Mouse (Mus musculus) liver, embryonic 14.5 days (tissue): ENCODE data around the gene Usp43. TPM values are rescaled to one million over a fixed set of nuclear protein-coding genes. Genes with fewer than 3 reads are reported as not detected.

ENCODE experiments used
- ATAC-seq: fragments of 200-750 bp; cut with Nextera tagmentation; 2 replicates; pipeline ENCODE4 v1.8.0; 2017; ENCODE audit warnings: moderate number of reproducible peaks, mild to moderate bottlenecking, moderate library complexity; ENCODE audit not compliant: insufficient read depth
- DNase-seq, 3 experiments: peaks; one replicate each; pipeline ENCODE4 v3.0.0-alpha.2; 2012 to 2013; ENCODE audit warnings: low read depth in 3 of 3, low spot score in 3 of 3
- H3K27ac ChIP-seq: fragments of 300-500 bp; sonication (generic); 2 replicates; pipeline ENCODE4 v1.5.1; 2014; ENCODE audit warnings: moderate library complexity, mild to moderate bottlenecking, control low read depth, inconsistent platforms
- H3K27me3 ChIP-seq: fragments of 300-500 bp; sonication (generic); 2 replicates; pipeline ENCODE4 v1.6.1; 2014; ENCODE audit warnings: mild to moderate bottlenecking, low read length, moderate library complexity; ENCODE audit not compliant: control insufficient read depth, insufficient read depth
- H3K36me3 ChIP-seq: fragments of 300-500 bp; sonication (generic); replicated peaks from 2 replicates; pipeline ENCODE4 v1.6.1; 2014; ENCODE audit warnings: low read depth; ENCODE audit not compliant: control insufficient read depth, insufficient read depth
- H3K4me1 ChIP-seq, 2 experiments: fragments of 200-500 bp in 1 of 2; fragments of 300-500 bp in 1 of 2; sonication (generic) in 1 of 2; replicated peaks; 2 replicates each; pipeline ENCODE4 v1.6.1; 2012 to 2014; ENCODE audit warnings: antibody characterized with exemption in 1 of 2, inconsistent platforms in 1 of 2, low read length in 1 of 2; ENCODE audit not compliant: control insufficient read depth in 2 of 2, insufficient read depth in 2 of 2
- H3K4me2 ChIP-seq: fragments of 300-500 bp; sonication (generic); 2 replicates; pipeline ENCODE4 v1.6.1; 2014; ENCODE audit warnings: low read depth, mild to moderate bottlenecking, control low read depth, moderate library complexity
- H3K4me3 ChIP-seq, 2 experiments: fragments of 200-500 bp in 1 of 2; fragments of 300-500 bp in 1 of 2; sonication (generic) in 1 of 2; 2 replicates each; pipeline ENCODE4 v1.5.1; 2012 to 2014; ENCODE audit warnings: low read depth in 2 of 2, low read length in 2 of 2, mild to moderate bottlenecking in 2 of 2, control low read depth in 1 of 2, inconsistent platforms in 1 of 2, moderate library complexity in 1 of 2; ENCODE audit not compliant: insufficient read depth in 1 of 2
- H3K9ac ChIP-seq: fragments of 300-500 bp; sonication (generic); replicated peaks from 2 replicates; pipeline ENCODE4 v1.6.1; 2014; ENCODE audit warnings: mild to moderate bottlenecking, control low read depth, moderate library complexity
- H3K9me3 ChIP-seq: fragments of 300-500 bp; sonication (generic); 2 replicates; pipeline ENCODE4 v1.6.1; 2016; ENCODE audit warnings: low read length, mixed read lengths; ENCODE audit not compliant: control insufficient read depth
- CTCF ChIP-seq: IDR thresholded peaks from 2 replicates; pipeline ENCODE4 v1.5.1; 2016; ENCODE audit warnings: antibody characterized with exemption, low read depth, control low read depth
- EP300 ChIP-seq: IDR thresholded peaks from 2 replicates; pipeline ENCODE4 v1.6.1; 2016; ENCODE audit warnings: antibody characterized with exemption, low read depth
- WGBS: fragments of 180-500 bp; shearing (Covaris S2); extraction: QIAGEN DNeasy Blood & Tissue Kit; methylation state at CpG from one replicate; pipeline ENCODE4 v1.1.7; 2014; ENCODE audit not compliant: insufficient replicate concordance; 5-methylcytosine and 5-hydroxymethylcytosine counted together
- polyA plus RNA-seq, 2 experiments: library from polyadenylated mRNA; depleted of rRNA in 1 of 2; stranded (reverse) in 1 of 2; unstranded in 1 of 2; fragments of >200 nt; fragmentation: Nextera tagmentation in 1 of 2; extraction: Ambion mirVana in 1 of 2; gene quantifications; 2 replicates each; pipeline versions ENCODE4 v1.2.1 to v1.2.3; 2012 to 2014

Gene Usp43
- polyA plus RNA-seq, 2 experiments, result 0.06 to 0.08 TPM

- no peaks in the 10 kb centered on the region for H3K36me3 ChIP-seq
- ATAC-seq, result no peak
- peak overlapping the region; percentile 75 for H3K4me2 ChIP-seq
- no peaks in the 10 kb centered on the region for H3K9me3 ChIP-seq
- no peak for DNase-seq
- no peak overlapping the region for H3K27ac ChIP-seq
- no peak overlapping the region for H3K9ac ChIP-seq
- H3K4me3 ChIP-seq, result peak overlapping the region; percentile 50 to 54; a peak in 3 of 4 replicates
- 2% methylated on average over 47 of the region's 47 CpGs for WGBS
- H3K4me1 ChIP-seq, result 0 out of 4 replicates have a peak, but pooled peaks cover 0 to 2% of the 10 kb centered on the region in 2 experiments
- H3K27me3 ChIP-seq, result peaks cover 35% of the 10 kb centered on the region
- no peak for TF ChIP-seq CTCF
- no peak for TF ChIP-seq EP300
These were observed 694 bp downstream of the Usp43 start for GRCm38 (mm10) chr11:67921091-67921826.

- no peak overlapping the region for H3K27ac ChIP-seq
- H3K36me3 ChIP-seq, result no peaks in the 10 kb centered on the region
- WGBS, result 12% methylated on average over 9 of the region's 9 CpGs
- DNase-seq (no peak), ATAC-seq (no peak)
- H3K9ac ChIP-seq, result no peak overlapping the region
- no peak overlapping the region for H3K4me3 ChIP-seq
- no peaks in the 10 kb centered on the region for H3K9me3 ChIP-seq
- 0 out of 4 replicates have a peak, but pooled peaks cover 0 to 2% of the 10 kb centered on the region in 2 experiments for H3K4me1 ChIP-seq
- H3K4me2 ChIP-seq, result no peak overlapping the region
- peaks cover 35% of the 10 kb centered on the region for H3K27me3 ChIP-seq
- TF ChIP-seq CTCF (no peak), EP300 (no peak)
These were observed 1.6 kb downstream of the Usp43 start for GRCm38 (mm10) chr11:67920226-67920960.

GRCm38 (mm10) chr11:67919593-67919992, 2.4 kb downstream of the Usp43 start:
- Histone ChIP-seq H3K4me1 (0 out of 4 replicates have a peak, but pooled peaks cover 0 to 2% of the 10 kb centered on the region in 2 experiments), H3K9ac (no peak overlapping the region), H3K36me3 (no peaks in the 10 kb centered on the region), H3K4me3 (no peak overlapping the region), H3K27me3 (peaks cover 35% of the 10 kb centered on the region), H3K9me3 (no peaks in the 10 kb centered on the region), H3K27ac (no peak overlapping the region), H3K4me2 (no peak overlapping the region)
- 27% methylated on average over 5 of the region's 5 CpGs for WGBS
- DNase-seq (no peak), ATAC-seq (no peak)
- no peak for TF ChIP-seq CTCF
- no peak for TF ChIP-seq EP300

- TF ChIP-seq EP300, result no peak
- no peak for ATAC-seq
- H3K9ac ChIP-seq, result no peak overlapping the region
These were observed 4.8 kb downstream of the Usp43 start for GRCm38 (mm10) chr11:67917126-67917525.

DNA sequence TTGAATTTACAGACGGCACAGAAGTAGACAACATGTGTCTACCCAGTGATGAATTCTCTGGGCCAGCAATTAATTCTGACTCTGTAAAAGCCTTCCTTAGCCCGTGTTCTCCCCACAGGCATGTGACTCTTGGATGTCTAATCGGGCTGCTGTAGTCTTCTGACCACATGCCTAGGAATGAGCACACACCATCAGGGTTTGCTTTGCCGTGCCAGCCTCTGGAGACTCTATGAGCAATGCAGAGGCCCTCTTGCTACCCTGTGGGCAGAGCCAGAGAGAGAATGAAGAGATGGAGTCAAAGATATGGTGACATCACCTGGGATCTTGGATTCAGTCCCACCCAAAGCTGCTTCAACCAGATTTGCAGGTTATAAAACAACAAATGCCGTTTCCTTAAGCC, 10.9 kb downstream of the Usp43 start:
- Histone ChIP-seq H3K9me3 (no peaks in the 10 kb centered on the region), H3K36me3 (no peaks in the 10 kb centered on the region), H3K4me1 (no peaks in the 10 kb centered on the region), H3K4me3 (no peak overlapping the region), H3K9ac (no peak overlapping the region), H3K27me3 (no peaks in the 10 kb centered on the region), H3K27ac (no peak overlapping the region), H3K4me2 (no peak overlapping the region)
- DNase-seq (no peak), ATAC-seq (no peak)
- WGBS, result 61% methylated on average over 5 of the region's 5 CpGs
- no peak for TF ChIP-seq EP300
- TF ChIP-seq CTCF, result no peak

More at GRCm38 (mm10) chr11:67917126-67917525, 4.8 kb downstream of the Usp43 start:
- WGBS, result 39% methylated on average over 3 of the region's 3 CpGs
- no peak overlapping the region for H3K4me3 ChIP-seq
- no peak overlapping the region for H3K27ac ChIP-seq
- H3K4me2 ChIP-seq, result no peak overlapping the region
- peaks cover 28% of the 10 kb centered on the region for H3K27me3 ChIP-seq
- H3K4me1 ChIP-seq, result no peaks in the 10 kb centered on the region
- DNase-seq, result no peak
- no peaks in the 10 kb centered on the region for H3K36me3 ChIP-seq
- H3K9me3 ChIP-seq, result no peaks in the 10 kb centered on the region
